Mouse (Mus musculus) brown adipose tissue, adult 24 weeks (tissue): ENCODE measurements around the gene Kctd11. TPM values are rescaled to one million over a fixed set of nuclear protein-coding genes. Genes with fewer than 3 reads are reported as not detected.
"Not testable (repeated sequence)": the region's sequence is repeated elsewhere in the genome, so short reads cannot be mapped to it uniquely, and the experiment has no call there.

Source experiments
- H3K27ac ChIP-seq: fragments of 200-500 bp; replicated peaks from 2 replicates; pipeline ENCODE4 v1.5.1; 2012; ENCODE audit warnings: low read depth, mild to moderate bottlenecking, low read length
- H3K4me1 ChIP-seq: fragments of 200-500 bp; 2 replicates; pipeline ENCODE4 v1.6.1; 2012; ENCODE audit warnings: low read length, mixed read lengths; ENCODE audit not compliant: control insufficient read depth, insufficient read depth, insufficient read length
- H3K4me3 ChIP-seq: fragments of 200-500 bp; 2 replicates; pipeline ENCODE4 v1.5.1; 2012; ENCODE audit warnings: low read depth, mild to moderate bottlenecking, low read length, moderate library complexity; ENCODE audit not compliant: insufficient read depth
- polyA plus RNA-seq: library from polyadenylated mRNA; stranded (reverse); fragments of >200 nt; gene quantifications from 2 replicates; pipeline ENCODE4 v1.2.4, GENCODE M21; 2012; ENCODE audit not compliant: missing spikeins, insufficient read depth, insufficient read length

Gene Kctd11
- polyA plus RNA-seq, result 2.5 and 3.3 TPM in 2 replicates

DNA sequence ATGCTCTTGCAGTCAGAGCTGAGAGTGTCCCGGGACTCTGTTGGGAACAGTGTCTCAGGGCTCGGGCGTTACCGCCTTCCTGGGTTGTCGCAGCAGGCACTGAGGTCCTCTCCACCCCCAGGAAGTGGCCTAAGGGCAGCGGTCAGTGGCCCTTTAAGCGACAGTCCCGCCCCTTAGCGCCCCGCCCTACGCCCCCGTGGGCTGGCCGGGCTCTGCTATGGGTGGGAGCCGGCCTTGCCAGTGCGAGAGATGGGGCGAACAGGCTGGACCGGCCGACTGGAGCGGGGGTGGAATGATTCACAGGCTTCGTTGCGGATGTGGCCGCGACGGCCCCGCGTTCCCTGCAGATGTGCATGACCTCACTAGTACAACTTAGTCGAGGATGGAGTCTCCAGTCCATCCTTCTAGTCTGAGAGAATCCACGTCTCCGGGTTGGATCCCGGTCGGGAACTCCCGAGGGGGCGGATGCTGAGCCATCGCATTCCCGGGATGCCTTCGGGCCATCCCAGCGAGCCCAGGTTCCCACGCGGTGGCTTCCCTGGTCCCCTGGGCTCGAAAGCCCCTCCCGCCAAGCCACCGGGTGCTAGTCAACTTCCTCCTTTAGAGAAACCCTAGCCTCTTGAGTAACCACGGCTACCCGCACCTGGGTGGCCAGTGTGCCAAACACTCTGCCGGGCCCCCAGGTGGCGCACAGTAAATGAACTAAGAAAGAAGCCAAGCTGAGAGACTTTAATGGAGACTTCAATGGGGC is at the start of gene Kctd11:
Kctd11 (minus strand) TSS at position 554 of the 751 bp plus-strand sequence.
- H3K4me3 ChIP-seq, result peak within 1 kb of the TSS; percentile 77
- peak within 1 kb of the TSS; percentile 93 for H3K27ac ChIP-seq
- H3K4me1 ChIP-seq, result peaks cover 9% of the 10 kb centered on the region

DNA sequence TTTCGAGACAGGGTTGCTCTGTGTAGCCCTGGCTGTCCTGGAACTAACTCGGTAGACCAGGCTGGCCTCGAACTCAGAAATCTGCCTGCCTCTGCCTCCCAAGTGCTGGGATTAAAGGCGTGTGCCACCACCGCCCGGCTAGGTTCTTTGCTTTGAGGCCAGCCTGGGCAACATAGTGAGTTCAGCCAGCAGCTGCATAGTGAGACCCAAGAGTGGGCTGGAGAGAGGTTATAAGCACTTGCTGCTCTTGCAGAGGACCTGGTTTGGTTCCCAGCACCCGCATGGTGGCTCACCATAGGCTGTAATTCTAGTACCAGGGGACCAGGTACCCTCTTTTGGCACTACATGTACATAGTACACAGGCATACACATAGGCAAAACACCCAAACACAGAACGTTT is 49.0 kb upstream of the Kctd11 start:
- not testable (repeated sequence) for H3K4me1 ChIP-seq, H3K4me3 ChIP-seq, H3K27ac ChIP-seq

DNA sequence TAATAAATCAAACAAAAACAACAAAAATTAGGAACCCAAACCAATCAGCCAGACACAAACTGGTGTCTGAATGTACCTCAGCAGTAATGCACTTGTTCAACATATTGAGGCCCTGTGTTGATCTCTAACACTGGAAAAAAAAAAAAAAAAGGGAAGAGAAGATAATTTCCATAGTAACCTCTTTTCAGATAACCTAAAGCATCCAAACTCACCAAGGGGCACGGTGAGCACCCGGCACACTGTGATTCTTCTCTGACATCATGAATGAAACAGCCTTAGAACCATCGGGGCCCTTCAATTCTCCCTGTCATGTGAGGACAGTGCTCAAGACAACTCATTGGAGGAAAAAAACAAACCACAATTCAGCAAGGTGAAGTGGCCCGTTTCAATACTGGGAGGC is 48.5 kb upstream of the Kctd11 start:
- Histone ChIP-seq H3K4me3 (no peak overlapping the region), H3K27ac (no peak overlapping the region; the same call in 1 of the 2 replicates), H3K4me1 (no peaks in the 10 kb centered on the region)

DNA sequence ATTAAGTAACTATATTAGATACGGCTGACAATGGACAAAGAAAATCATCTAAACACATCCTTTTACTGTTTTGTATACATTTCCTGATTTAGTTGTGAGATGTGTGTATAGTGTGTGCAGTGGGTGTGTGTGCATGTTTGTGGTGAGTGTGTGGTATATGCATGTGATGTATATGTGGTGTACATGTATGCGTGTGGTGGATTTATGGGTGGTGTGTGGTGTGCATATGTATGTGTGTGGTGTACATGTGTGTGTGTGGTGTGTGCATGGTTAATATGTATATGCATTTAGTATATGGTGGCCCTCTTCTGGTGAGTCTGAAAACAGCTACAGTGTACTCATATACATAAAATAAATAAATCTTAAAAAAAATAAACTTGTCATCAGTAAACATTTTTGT is 46.3 kb upstream of the Kctd11 start:
- Histone ChIP-seq H3K4me3 (no peak overlapping the region), H3K27ac (no peak overlapping the region), H3K4me1 (peaks cover under 1% of the 10 kb centered on the region)

DNA sequence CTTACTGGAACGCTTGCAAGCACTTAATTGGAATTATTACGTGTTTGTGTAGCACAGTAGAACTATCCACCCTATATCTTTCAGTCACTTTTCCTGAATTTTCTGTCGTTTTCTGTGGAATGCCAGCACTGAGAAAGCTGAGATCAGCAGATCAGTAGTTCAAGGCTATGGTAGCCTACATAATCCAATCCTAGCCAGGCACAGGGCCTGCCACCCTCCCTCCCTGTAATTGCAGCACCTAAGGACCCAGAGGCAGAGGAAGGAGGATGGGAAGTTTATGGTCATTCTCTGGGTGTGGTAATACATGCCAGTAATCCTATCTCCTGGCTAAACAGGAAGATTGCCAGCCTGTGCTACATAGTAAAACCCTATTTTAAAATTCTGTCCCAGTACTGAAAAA is 41.6 kb upstream of the Kctd11 start:
- Histone ChIP-seq H3K4me1 (peaks cover 3% of the 10 kb centered on the region), H3K4me3 (no peak overlapping the region), H3K27ac (no peak overlapping the region; the same call in 1 of the 2 replicates)

DNA sequence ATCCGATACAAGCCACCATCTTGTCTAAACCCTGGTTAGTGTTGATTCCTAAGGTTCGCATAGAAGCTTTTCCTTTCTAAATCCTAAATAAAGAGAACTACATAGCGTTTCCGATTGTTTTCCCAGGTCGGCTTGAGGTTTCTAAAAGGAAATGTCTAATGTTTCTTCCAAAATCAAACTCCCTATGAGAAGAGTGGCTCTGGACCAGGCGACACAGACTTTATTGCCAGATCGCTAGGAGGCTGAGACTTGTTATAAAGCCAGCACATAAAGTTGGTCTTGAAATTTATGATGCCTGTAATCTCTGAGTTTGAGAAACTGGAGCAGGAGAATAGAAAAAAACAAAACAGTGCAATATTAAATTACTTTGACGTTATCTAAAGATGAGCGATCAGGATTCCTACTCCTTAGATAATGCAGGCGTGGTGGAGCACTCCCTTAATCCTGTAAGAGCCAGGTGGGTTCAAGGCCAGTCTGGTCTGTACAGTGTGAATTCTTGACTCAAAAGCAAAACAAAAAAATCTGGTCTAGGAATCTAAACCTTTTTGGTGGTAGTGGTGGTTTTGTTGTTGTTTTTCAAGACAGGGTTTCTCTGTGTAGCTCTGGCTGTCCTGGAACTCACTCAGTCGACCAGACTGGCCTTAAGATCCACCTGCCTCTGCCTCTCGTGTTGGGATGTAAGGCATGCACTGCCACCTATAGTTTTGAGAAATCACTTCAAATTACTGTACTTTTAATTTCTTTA is 41.0 kb upstream of the Kctd11 start:
- H3K4me1 ChIP-seq, result peaks cover 3% of the 10 kb centered on the region
- H3K27ac ChIP-seq, result peak overlapping the region; percentile 91
- peak overlapping the region; percentile 65 for H3K4me3 ChIP-seq

DNA sequence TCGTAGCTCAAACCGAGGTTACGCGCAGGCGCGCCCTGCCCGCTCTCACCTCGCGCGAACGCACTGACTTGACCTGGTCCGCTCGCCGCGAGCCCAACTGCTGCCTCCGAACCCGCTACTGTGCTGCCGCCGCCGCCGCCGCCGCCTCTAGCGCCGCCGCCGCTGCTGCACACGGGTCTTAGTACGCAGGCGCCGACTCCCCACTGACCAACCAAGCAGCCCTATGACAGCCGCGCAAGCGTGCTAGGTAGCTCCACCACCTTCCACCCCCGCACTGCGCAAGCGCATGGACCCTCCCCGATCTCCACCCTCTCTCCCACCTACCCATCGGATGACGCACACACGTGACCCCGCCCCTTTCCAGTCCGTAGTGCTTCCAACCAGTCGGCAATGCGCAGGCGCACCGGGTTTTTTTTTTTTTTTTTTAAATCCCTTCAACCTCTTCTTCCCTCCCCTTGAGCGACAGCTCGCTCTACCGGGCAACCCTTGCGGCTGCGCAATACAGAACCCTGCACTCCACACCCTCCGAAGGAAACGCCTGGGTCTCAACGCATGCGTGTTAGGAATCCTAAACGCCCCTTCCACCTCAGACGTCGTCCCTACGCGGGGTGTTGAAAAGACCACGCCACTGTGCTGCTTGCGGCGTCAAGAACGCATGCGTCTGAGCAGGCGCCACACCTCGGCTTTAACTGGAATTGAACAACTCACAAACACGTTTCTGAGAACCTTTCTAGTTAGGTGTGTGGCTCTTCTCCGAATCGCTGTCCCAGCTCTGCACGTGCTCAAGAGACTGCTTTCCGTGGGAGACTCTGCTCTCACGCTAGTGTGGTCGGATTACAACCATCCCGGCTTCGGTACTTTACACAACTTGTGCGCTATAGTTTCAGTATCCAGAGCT is 40.2 kb upstream of the Kctd11 start, which contains the start of gene Eif5a:
Eif5a (minus strand) TSS at position 845 of the 898 bp plus-strand sequence.
- Histone ChIP-seq H3K27ac (peak within 1 kb of the TSS; percentile 91), H3K4me1 (peaks cover 3% of the 10 kb centered on the region), H3K4me3 (peak within 1 kb of the TSS; percentile 72)

DNA sequence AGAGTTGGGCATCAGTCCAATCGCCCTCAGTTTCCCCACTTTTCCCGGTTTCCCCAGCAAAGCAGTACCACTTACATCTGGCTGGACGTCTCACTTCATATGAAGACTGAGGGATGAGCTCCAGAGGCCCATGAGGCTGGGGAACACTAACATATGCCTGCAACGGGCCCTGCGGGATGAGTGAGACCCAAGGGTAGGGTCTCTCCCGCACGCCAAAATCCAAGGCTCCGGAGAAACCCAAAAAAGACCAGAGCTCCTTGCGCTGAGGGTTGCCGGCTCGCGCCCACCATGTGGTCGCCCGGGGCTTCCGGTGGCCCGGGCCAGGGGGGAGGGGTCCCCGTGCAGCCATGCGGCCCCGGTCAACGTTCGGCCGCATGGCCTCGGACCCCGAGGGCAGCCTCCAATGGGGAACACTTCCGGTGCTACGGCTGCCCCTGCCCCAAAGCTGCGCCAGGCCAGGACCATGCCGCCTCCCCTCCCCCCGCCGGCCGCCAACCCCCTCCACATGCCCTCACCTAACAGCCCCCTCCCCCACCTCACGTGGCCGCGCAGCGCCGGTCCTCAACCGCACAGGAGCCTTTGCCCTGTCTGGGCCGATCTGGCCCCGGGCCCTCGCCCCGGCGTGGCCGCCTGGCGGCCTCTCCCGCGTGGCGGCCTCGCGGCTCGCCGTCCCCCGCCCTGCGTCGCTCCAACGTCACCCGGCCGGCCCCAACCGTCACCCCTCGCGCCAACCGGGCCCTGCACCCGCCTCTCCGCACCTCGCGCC is 39.2 kb upstream of the Kctd11 start:
- Histone ChIP-seq H3K4me1 (peaks cover 3% of the 10 kb centered on the region), H3K4me3 (peak overlapping the region; percentile 72), H3K27ac (peak overlapping the region; percentile 83)

DNA sequence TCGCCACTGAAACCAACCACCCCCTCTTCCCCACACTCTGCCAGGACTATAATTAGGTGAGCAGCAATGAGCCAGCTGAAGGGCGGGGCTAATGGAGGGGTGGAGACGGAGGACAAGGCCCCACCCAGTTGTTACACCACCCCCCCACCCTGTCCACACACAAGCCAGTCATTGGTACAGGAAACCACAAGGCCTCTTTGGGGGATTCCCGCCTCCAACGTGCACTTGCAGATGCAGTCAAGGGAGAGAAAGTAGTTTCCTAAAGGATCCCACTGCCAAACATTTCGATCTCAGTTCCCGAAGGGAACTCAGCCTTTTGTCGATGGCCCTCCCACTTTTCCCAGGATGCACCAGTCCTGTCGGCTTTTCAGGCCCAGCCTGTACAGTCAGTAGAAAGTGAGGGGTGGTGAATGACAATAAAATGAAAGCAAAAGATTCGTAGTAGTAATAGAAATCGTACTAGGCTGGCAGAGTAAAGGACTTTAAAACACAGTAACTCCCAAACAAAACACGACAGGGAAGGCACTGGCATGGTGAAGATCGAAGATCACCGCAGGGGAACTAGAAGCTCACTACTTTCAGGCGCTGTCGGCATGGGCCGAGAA is 38.6 kb upstream of the Kctd11 start:
- peak overlapping the region; percentile 72 for H3K4me3 ChIP-seq
- peak overlapping the region; percentile 83 for H3K27ac ChIP-seq
- H3K4me1 ChIP-seq, result peaks cover 3% of the 10 kb centered on the region

DNA sequence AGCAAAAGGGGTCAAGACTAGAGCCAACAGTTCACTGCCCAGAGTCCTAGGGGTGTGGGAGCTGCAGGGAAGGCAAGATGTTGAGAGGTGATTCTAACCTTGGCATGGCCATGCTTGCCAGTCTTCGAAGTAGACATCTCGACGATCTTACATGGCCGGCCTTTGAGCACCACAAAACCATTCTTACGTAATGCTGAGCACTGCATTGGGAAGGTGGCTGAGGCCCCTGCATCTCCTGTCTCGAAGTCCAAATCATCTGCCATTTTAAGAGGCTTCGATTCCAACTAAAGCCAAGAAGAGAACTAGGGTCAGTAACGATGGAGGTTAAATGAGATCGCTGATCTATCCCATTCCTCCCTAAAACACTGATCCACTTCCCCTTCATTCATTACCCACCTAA is 37.8 kb upstream of the Kctd11 start:
- Histone ChIP-seq H3K27ac (no peak overlapping the region), H3K4me3 (peak overlapping the region; percentile 72), H3K4me1 (peaks cover 3% of the 10 kb centered on the region)

DNA sequence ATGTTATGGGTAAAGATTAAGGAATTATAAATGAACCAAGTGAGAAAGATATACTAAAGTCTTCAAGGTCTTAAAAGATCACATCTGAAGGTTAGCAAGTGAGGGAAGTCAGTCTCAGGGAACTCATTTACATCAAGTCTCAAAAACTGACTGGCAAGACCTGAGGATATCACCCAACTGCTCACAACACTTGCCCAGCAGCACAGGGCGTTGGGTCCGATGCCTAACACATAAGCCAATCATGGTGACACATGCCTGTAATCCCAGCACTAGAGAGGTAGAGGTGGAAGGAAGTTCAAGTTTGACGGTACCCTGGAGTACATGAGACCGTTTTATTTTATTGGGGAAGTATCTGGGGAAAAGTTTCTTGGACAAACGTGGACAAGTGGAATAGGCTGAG is 36.9 kb upstream of the Kctd11 start:
- no peak overlapping the region for H3K4me3 ChIP-seq
- no peak overlapping the region for H3K27ac ChIP-seq
- H3K4me1 ChIP-seq, result peaks cover 6% of the 10 kb centered on the region

DNA sequence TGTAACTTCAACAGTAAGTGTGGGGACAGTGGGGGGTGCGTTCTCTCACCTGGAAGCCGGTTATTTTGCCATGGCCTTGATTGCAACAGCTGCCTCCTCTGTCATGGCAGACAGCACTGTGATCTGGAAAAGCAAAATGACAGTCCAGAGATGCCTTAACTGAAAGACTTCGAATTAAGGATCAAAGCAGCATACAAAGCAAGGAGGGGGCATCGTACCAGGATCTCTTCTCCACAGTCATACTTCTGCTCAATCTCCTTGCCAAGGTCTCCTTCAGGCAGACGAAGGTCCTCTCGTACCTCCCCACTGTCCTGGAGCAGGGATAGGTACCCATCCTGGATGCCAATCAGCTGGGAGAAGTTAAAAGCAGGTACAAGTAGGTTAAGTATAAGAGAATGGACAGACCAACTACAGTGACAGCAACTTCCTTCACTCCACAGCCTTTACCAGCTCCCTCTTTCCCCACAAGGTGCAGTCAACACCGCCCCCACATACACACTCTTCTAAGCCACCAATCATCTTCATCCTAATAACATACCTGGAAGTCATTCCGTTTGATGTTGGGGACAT is 36.3 kb upstream of the Kctd11 start:
- H3K4me1 ChIP-seq, result peaks cover 6% of the 10 kb centered on the region
- no peak overlapping the region for H3K27ac ChIP-seq
- H3K4me3 ChIP-seq, result no peak overlapping the region

DNA sequence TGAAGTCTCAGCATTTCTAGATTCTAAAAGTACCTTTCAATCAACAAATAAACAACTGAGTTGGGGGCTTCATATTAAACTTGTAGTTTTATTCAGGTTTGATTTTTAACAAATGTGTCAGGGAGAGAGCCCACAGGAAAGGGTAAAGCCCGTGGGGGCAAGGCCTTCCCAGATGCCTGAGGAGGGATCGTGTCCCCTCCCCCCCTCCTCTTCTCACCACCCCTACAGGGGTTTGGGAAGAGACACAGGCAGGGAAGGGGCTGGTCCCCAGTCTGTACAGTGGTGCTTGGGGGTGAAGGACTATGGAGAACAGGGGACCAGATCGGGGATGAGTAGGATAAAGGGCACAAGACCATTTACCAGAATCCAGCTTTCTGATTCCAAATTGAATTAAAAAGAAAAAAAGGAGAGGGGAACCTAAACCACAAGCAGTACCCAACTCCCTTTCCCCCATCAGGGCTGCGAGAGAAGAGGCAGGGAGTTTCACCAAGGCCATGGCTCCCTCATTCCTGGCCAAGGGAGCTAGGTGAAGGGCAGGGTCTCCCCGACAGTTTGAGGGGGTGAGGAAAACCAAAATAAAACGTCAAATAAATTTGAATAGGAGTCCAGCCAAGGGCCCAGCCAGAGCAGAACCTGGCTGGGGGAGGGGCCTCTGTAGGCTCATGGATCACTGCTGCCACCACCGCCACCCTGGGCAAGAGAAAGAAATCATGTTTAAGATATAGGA is 35.6 kb upstream of the Kctd11 start:
- not testable (repeated sequence) for H3K4me3 ChIP-seq, H3K4me1 ChIP-seq

More for the DNA sequence above, 35.6 kb upstream of the Kctd11 start:
- H3K27ac ChIP-seq, result not testable (repeated sequence)
